Mouse (Mus musculus) heart, embryonic 16.5 days (tissue): Measurements from ENCODE around the gene Ndufs7. TPM values are rescaled to one million over a fixed set of nuclear protein-coding genes. Genes with fewer than 3 reads are reported as not detected.
A peak's percentile ranks its signal among the peaks of the same experiment; 100 is the strongest.

Source experiments
- ATAC-seq: fragments of 200-750 bp; cut with Nextera tagmentation; replicated peaks from 2 replicates; pipeline ENCODE4 v1.8.0; 2017; ENCODE audit warnings: moderate number of reproducible peaks; ENCODE audit not compliant: insufficient read depth, low FRiP score; ENCODE audit errors: extremely low read depth
- H3K27ac ChIP-seq: fragments of 300-500 bp; sonication (generic); 2 replicates; pipeline ENCODE4 v1.5.1; 2014; ENCODE audit warnings: mild to moderate bottlenecking, low read length, control low read depth, moderate library complexity
- H3K27me3 ChIP-seq: fragments of 300-500 bp; sonication (generic); 2 replicates; pipeline ENCODE4 v1.6.1; 2014; ENCODE audit warnings: low read length, mixed read lengths; ENCODE audit not compliant: control insufficient read depth, insufficient read depth
- H3K36me3 ChIP-seq: fragments of 300-500 bp; sonication (generic); 2 replicates; pipeline ENCODE4 v1.6.1; 2014; ENCODE audit not compliant: control insufficient read depth, insufficient read depth
- H3K4me1 ChIP-seq: fragments of 300-500 bp; sonication (generic); 2 replicates; pipeline ENCODE4 v1.6.1; 2014; ENCODE audit warnings: low read length, mixed read lengths; ENCODE audit not compliant: control insufficient read depth, insufficient read depth
- H3K4me2 ChIP-seq: fragments of 300-500 bp; sonication (generic); 2 replicates; pipeline ENCODE4 v1.6.1; 2014; ENCODE audit warnings: low read depth, mild to moderate bottlenecking, control low read depth, low read length
- H3K4me3 ChIP-seq: fragments of 300-500 bp; sonication (generic); 2 replicates; pipeline ENCODE4 v1.5.1; 2014; ENCODE audit warnings: mild to moderate bottlenecking, control low read depth, low read length
- H3K9ac ChIP-seq: fragments of 300-500 bp; sonication (generic); 2 replicates; pipeline ENCODE4 v1.6.1; 2014; ENCODE audit warnings: low read length, control low read depth
- H3K9me3 ChIP-seq: fragments of 300-500 bp; sonication (generic); replicated peaks from 2 replicates; pipeline ENCODE4 v1.6.1; 2016; ENCODE audit warnings: low read length; ENCODE audit not compliant: control insufficient read depth
- WGBS: fragments of 180-500 bp; shearing (Covaris S2); extraction: QIAGEN DNeasy Blood & Tissue Kit; methylation state at CpG from one replicate; pipeline ENCODE4 v1.1.7; 2014; 5-methylcytosine and 5-hydroxymethylcytosine counted together
- polyA plus RNA-seq: library from polyadenylated mRNA; unstranded; fragments of >200 nt; fragmentation: Nextera tagmentation; extraction: Ambion mirVana; gene quantifications from 2 replicates; pipeline ENCODE4 v1.2.1, GENCODE M21; 2015

Gene Ndufs7
- polyA plus RNA-seq, 1 experiment from 2014 or later = 596 TPM

GRCm38 (mm10) chr10:80281304-80281703 is 32.4 kb downstream of the Ndufs7 start:
- peaks cover 72% of the 10 kb centered on the region for H3K36me3 ChIP-seq
- H3K4me1 ChIP-seq = peaks cover 22% of the 10 kb centered on the region
- ATAC-seq = peak; percentile 51; the same call in 1 of the 2 replicates
- no peak overlapping the region for H3K4me2 ChIP-seq
- peak overlapping the region; percentile 58 for H3K9ac ChIP-seq
- H3K9me3 ChIP-seq = no peaks in the 10 kb centered on the region
- peak overlapping the region; percentile 80 for H3K27ac ChIP-seq
- H3K4me3 ChIP-seq = no peak overlapping the region
- whole genome bisulfite sequencing = 47% methylated on average over 7 of the region's 7 CpGs
- H3K27me3 ChIP-seq = no peaks in the 10 kb centered on the region

- Histone ChIP-seq H3K36me3 (peaks cover 75% of the 10 kb centered on the region), H3K4me3 (no peak overlapping the region), H3K4me1 (peaks cover 22% of the 10 kb centered on the region), H3K9me3 (no peaks in the 10 kb centered on the region), H3K9ac (peak overlapping the region; percentile 58), H3K27me3 (no peaks in the 10 kb centered on the region), H3K27ac (peak overlapping the region; percentile 80), H3K4me2 (no peak overlapping the region)
- no peak; the same call in 1 of the 2 replicates for ATAC-seq
- 55% methylated on average over 8 of the region's 8 CpGs for WGBS
These were observed 33.0 kb downstream of the Ndufs7 start for GRCm38 (mm10) chr10:80281921-80282371.

- H3K27ac ChIP-seq = peak overlapping the region; percentile 80
- no peaks in the 10 kb centered on the region for H3K9me3 ChIP-seq
- no peak for ATAC-seq
- no peak overlapping the region for H3K9ac ChIP-seq
- peaks cover 72% of the 10 kb centered on the region for H3K36me3 ChIP-seq
- H3K4me1 ChIP-seq = peaks cover 22% of the 10 kb centered on the region
- whole genome bisulfite sequencing = 75% methylated on average over 20 of the region's 20 CpGs
- H3K4me3 ChIP-seq = no peak overlapping the region
- no peaks in the 10 kb centered on the region for H3K27me3 ChIP-seq
- no peak overlapping the region for H3K4me2 ChIP-seq
These were observed 33.8 kb downstream of the Ndufs7 start for GRCm38 (mm10) chr10:80282481-80283441.

DNA sequence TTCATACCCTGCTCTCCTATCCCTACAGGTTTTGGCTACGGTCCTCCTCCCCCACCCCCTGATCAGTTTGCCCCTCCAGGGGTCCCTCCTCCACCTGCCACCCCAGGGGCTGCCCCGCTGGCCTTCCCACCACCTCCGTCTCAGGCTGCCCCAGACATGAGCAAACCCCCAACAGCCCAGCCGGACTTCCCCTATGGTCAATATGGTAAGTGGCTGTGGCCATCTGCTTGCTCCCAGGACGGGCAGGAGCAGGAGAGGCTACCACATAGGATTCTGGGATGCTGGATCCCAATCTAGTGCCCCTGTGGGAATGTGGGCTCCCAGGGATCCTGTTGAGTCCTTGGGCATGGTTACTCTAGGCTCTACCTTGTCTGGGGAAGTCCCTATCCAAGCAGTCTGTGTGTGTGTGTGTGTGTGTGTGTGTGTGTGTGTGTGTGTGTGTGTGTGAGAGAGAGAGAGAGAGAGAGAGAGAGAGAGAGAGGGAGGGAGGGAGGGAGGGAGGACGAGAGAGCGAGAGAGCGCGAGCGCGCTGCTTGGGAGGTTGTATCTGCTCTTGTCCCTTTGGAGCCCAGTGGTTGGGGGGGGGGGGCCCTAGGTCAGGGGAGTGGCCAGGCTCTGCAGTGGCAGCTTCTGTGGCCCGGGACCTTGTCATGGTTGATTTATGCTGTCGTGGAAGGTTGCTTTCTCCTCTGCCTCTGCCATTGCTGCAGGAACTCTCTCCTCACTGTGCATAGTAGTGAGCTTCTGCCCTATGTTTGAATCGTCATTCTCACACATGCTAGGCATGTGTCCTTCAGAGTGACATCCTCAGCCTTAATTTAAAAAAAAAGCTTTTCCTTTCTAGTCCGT is 36.5 kb downstream of the Ndufs7 start:
- 82% methylated on average over 15 of the region's 15 CpGs for WGBS
- no peak overlapping the region for H3K4me2 ChIP-seq
- peaks cover 56% of the 10 kb centered on the region for H3K36me3 ChIP-seq
- no peaks in the 10 kb centered on the region for H3K9me3 ChIP-seq
- no peak overlapping the region for H3K27ac ChIP-seq
- no peak for ATAC-seq
- H3K4me3 ChIP-seq = no peak overlapping the region
- H3K4me1 ChIP-seq = peaks cover 20% of the 10 kb centered on the region
- no peaks in the 10 kb centered on the region for H3K27me3 ChIP-seq
- no peak overlapping the region for H3K9ac ChIP-seq

DNA sequence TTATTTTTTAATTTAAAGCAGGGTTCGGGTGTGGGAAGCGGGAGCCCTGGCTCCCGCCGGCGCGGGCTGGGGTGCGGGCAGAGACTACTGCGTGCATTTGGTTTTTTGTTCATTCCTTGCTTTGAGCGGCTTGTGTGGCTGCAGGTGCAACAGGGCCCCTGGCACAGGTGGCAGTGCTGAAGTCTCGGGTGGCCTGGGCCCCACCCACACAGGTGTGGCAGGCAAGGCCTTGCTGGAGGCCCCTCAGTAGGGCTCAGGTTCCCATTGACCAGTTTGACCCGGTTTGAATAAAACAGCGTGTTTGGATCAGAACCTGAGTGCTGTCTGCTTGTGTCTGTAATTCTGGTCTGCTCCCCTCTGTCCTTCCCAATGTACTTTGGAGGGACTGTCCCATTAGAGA is 39.2 kb downstream of the Ndufs7 start:
- H3K4me3 ChIP-seq = no peak overlapping the region
- H3K27ac ChIP-seq = no peak overlapping the region
- no peaks in the 10 kb centered on the region for H3K9me3 ChIP-seq
- no peak overlapping the region for H3K9ac ChIP-seq
- no peaks in the 10 kb centered on the region for H3K27me3 ChIP-seq
- H3K36me3 ChIP-seq = peaks cover 48% of the 10 kb centered on the region
- WGBS = 92% methylated on average over 12 of the region's 12 CpGs
- H3K4me2 ChIP-seq = no peak overlapping the region
- no peak for ATAC-seq
- H3K4me1 ChIP-seq = peaks cover 3% of the 10 kb centered on the region; the same call in 1 of the 2 replicates

GRCm38 (mm10) chr10:80288657-80289056 is 39.7 kb downstream of the Ndufs7 start:
- no peak for ATAC-seq
- H3K4me3 ChIP-seq = no peak overlapping the region
- no peak overlapping the region for H3K4me2 ChIP-seq
- H3K4me1 ChIP-seq = peaks cover 8% of the 10 kb centered on the region
- H3K9me3 ChIP-seq = no peaks in the 10 kb centered on the region
- 68% methylated on average over 8 of the region's 8 CpGs for WGBS
- no peak overlapping the region for H3K27ac ChIP-seq
- no peaks in the 10 kb centered on the region for H3K27me3 ChIP-seq
- no peak overlapping the region for H3K9ac ChIP-seq
- H3K36me3 ChIP-seq = peaks cover 47% of the 10 kb centered on the region

GRCm38 (mm10) chr10:80292251-80293146 is 43.6 kb downstream of the Ndufs7 start, which contains the start of gene Rps15:
Rps15 (plus strand) TSS chr10:80292453.
- Histone ChIP-seq H3K27ac (peak within 1 kb of the TSS; percentile 80), H3K4me1 (peaks cover 18% of the 10 kb centered on the region), H3K9me3 (no peaks in the 10 kb centered on the region), H3K4me3 (peak within 1 kb of the TSS; percentile 81), H3K27me3 (peaks cover 5% of the 10 kb centered on the region), H3K4me2 (peak within 1 kb of the TSS; percentile 97), H3K9ac (peak within 1 kb of the TSS; percentile 93), H3K36me3 (peaks cover 23% of the 10 kb centered on the region)
- under 1% methylated on average over 72 of the region's 72 CpGs for WGBS
- peak; percentile 91 for ATAC-seq

- 23% methylated on average over 14 of the region's 14 CpGs for WGBS
- H3K9ac ChIP-seq = peak overlapping the region; percentile 93
These were observed 44.4 kb downstream of the Ndufs7 start for GRCm38 (mm10) chr10:80293325-80293724.

More at GRCm38 (mm10) chr10:80293325-80293724, 44.4 kb downstream of the Ndufs7 start:
- no peak for ATAC-seq
- Histone ChIP-seq H3K27me3 (peaks cover 12% of the 10 kb centered on the region), H3K9me3 (no peaks in the 10 kb centered on the region), H3K27ac (peak overlapping the region; percentile 52), H3K4me1 (peaks cover 18% of the 10 kb centered on the region), H3K4me3 (peak overlapping the region; percentile 81), H3K4me2 (peak overlapping the region; percentile 97), H3K36me3 (peaks cover 17% of the 10 kb centered on the region)
